Mouse (Mus musculus) liver, adult (tissue): ENCODE measurements around the gene Unc5c.

Source experiments
- GATA4 ChIP-seq: IDR thresholded peaks from 2 replicates; pipeline ENCODE4 v1.6.1; 2014; ENCODE audit warnings: mild to moderate bottlenecking, low read length; ENCODE audit not compliant: insufficient replicate concordance

The Unc5c gene

DNA sequence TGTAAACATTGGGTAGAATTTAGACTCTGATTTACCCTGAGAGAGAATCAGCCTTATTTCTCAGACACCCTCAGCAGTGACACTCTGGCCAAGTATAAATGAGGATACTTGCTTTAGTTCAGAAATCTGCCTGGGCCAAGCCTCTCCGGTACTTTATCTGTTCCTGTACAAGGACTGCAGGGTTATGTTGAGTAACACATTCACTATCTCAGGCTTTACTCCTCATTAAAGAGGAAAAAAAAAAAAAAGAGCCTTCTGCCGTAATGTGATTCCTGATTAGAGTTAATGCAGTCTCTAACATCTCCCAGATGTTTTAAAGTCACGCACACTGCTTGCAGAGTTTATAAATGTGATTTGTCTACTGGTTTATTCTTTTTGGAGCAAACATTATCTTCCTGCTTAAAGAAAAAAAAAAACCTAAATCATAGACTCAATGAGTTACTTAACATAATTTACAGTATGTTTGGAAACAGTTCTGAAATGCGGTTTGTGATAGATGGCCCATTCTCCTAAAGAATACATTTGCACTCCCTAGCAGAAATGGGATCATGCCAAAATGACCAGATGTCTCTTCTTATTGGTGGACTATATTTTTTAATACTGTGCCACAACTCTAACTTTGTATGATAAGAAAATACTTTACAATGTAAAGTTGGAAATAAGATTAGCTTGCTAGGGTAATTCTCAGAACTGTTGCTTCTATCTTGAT, 33.5 kb downstream of the Unc5c start:
- TF ChIP-seq GATA4, result no peak

DNA sequence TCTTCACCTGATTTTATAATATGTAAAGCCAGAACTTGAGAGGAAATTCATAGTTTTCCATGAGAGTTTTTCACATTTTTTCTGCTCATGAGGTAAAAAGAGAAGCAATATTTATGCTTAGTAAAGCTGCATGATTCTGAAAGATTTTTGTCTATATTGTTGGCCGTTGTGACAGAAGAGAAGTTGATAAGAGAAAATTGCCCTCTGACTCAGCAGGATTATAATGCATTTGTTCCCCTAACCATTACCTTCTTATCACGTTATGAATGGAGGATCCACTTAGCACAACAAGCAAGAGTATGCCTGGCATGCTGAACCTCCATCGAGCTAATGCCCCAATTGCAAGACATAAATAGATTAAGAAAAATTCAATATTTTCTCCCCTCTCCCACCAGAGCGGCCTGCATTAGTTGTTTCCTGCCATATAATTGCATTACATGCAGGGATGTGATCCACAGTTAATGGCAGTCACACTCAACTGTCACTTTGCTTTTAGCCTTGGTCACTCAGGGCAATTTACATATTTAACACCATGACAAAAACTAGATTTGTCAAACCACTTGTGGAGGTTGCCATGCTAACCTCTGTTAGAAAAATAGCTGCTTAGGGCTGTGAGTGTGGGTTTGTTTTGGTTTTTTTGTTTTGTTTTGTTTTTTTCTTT, 37.0 kb downstream of the Unc5c start:
- TF ChIP-seq GATA4, result no peak

DNA sequence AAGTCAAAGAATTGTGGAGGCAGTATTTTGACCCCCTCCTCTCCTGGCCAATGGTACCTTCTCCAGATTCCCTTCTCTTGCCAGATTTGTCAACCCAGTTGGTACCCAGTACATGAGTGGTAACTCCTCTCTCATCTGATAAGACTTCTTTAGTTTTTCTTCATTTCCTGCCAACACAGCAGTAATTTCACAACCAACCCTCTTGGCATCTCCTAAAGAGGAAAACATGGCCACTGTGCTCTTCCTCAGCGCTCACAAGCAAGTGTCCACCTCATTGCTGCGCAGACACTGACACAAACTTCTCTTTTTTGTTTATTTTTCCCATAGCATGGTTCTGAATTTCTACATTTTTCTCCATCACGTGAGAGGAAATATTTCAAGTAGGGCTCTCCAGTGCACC, 38.3 kb downstream of the Unc5c start:
- TF ChIP-seq GATA4, result no peak

DNA sequence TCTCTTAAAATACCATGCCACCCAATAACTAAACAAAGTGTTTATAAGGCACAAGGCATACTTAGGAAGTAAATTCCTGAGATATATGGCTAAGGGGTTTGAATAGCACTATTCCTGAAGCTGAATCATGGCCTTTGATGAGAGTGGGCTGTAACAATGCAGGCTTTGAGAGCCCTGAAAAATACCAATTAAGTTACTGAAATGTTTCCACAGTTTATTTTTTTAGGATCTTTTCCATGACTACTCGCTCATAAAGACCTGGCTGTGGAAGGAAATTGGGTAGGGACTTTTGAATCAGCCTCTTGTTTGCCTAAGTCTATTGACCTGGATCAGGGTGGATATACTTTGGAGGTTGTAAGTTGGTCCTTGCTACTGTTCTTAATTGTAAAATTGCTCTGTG, 44.8 kb downstream of the Unc5c start:
- no peak for TF ChIP-seq GATA4

DNA sequence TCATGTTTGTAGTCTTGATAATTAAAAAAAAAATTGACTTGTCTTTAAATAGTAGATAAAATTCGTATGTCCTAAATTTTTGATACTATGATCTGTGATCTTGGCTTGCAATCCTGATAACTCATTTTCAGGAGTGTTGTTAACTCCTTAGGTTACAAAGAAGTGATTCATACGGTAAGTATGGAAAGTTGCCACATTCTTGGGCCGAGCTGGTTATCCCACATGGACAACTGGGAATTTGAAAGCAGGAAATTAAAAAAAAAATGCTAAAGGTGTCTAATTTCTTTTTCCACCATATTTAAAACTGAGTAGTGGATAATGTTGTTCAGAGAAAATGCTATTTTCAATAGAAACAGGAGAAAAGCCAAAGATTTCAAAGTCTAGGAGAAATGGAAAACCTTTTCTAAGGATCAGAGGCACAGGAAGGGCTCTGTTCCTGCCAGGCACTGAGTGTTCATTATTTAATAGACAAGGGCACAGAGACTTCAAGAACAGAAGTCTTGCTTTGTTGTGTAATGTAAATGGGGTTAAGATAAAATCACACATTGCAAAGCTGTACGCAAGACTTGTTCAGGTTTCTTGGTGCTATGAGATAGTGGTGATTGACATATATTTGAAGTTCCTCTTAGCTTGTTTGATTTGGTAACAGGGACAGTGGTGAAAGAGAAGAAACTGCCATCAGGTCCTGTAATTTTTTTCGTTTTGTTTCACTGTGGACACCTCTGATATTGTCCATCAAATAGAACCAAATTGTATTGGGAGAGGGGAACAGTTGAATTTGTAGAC, 46.4 kb downstream of the Unc5c start:
- no peak for TF ChIP-seq GATA4

DNA sequence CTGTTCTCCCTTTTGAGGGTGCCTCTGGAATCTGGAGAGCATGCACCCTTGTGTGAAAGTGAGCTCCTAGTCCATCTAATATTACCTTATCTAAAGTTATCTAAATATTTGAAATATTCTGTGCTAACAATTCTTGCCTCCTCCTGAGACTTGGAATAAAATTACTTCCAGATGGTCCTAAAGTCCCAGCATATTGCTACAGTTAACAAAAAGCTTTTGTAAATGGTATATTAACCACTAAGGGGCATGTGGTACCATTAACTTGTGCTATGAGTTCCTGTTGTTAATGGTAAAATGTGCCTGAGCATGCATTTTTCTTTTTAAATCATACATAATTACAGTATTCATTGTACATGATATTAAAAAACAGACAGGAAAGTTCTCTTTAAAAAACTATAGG, 63.7 kb downstream of the Unc5c start:
- no peak for TF ChIP-seq GATA4

DNA sequence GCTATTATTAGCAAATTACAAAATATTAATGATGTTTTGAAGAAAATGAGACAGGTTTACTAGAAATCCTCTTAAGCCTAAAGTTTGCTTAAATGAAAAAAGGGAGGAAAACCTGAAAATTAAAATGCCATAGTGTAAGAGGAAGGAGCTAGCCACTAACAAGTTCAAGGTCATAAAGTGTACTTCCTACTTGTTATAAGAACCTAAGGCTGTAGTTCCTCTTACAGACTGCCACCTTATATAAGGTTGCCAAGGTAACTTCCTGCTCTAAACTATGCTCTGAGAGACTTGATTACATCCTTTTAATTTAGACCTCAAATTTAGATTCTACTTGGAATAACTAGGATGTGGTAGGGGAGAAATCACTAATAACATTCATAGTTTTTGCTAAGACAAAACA, 64.6 kb downstream of the Unc5c start:
- no peak for TF ChIP-seq GATA4

DNA sequence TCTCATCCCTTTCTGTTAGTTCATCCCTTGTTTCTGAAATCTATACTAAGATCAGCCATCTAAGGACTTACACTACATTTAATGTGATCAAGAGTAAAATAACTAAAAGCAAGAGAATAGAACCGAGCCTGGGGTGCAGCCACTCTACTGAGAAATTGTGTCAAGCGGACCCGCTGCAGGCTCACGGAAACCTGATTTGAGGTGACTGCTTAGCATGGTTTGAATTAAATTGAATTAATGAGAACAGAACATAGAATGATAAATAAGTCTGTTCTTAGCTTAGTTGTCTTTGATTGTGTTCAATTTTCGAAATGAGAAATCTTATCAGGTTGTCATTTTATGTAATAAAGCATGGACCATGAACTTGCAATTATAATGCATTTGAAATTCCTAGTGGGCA, 68.8 kb downstream of the Unc5c start:
- no peak for TF ChIP-seq GATA4

DNA sequence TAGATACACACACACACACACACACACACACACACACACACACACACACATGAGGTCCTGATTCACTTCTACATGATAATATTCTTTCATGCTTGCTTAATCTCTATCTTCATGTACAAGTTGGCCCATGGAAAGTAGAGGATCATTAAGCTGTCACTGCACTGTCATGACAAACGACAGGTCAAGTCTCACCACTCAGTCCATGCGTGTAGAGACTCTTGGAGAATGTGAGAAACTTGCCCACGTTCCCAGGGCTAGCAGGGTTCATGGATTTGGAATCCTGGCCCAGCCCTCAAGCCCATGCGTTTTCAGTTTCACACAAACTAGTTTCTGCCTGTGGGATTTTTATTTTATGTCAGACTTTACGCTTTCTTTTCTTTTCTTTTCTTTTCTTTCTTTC, 71.8 kb downstream of the Unc5c start:
- TF ChIP-seq GATA4, result no peak

DNA sequence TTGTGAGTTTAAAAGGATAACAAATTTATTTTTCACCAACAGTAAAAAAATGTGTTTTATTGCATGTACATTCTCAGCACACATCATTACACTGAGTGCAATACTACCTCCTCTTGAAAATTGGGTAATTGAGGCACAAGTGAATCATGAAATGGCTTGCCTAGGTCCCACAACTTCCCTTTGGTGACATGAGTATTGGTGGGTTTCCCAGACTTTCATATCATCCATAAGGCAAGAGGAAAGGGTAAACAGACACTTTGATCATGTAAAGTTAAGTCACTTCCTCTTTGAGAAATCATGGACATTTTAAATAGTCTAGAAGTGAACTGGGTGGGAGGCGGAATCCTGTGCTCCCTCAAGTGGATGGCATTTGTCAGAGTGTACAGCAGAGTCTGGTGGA, 73.1 kb downstream of the Unc5c start:
- TF ChIP-seq GATA4, result no peak

DNA sequence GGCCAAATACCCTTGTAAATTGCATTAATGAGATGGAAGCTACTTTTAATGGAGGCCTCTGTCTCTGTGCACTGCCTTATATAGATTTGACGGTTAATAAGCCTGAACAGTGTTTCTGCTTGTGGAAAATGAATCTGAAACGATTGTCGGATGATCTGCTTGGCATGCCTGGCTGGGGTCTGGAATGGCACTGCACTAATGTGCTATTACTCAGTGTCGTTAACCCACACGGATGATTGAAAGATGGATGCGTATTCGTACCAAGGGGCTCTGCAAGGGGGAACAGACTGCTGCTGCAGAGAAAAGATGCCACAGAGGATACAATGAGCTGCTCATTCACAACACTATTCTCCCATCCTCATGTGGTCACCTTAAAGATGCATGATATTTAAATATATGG, 75.7 kb downstream of the Unc5c start:
- TF ChIP-seq GATA4, result no peak

DNA sequence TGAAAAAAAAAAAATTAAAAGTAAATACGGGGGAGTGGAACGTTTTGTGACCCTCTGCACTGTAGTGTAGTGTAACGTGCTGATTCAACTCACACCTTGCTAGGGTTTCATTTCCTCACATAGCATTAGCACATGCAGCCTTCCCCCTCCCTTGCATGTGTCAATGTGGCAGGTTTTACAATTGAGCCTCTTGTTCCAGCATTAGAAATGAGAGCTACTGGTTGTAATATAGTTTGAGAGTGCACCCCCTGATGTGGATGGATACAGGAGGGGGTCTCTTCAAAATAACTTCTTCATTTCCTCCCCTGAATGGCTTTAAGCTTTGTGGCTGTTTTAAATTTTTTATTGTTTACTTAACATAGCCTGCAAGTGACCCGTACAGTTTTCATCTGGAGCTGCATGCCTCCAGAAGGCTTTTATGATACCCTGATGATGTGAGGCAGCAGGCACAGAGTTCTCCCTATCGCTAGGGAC, 82.4 kb downstream of the Unc5c start:
- TF ChIP-seq GATA4, result no peak

DNA sequence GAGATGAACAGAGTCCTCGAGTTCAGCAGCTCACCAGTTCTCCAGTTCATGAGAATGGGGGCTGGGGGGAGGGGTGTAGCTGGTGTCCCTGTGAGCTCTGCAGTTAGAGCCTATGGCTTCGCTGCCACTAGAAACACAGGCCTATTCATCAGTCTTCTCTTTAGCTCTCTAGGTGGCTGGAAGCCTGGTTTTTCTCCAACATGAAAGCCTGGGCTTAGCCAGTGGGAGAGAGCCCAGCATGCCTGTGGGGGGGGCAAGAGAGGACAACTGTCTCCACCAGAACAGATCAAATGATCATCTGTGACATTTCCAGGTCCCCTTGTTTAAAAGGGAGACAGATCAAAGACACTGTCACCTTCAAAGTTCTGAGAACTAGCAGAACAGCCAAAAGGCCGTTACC, 84.6 kb downstream of the Unc5c start:
- no peak for TF ChIP-seq GATA4

DNA sequence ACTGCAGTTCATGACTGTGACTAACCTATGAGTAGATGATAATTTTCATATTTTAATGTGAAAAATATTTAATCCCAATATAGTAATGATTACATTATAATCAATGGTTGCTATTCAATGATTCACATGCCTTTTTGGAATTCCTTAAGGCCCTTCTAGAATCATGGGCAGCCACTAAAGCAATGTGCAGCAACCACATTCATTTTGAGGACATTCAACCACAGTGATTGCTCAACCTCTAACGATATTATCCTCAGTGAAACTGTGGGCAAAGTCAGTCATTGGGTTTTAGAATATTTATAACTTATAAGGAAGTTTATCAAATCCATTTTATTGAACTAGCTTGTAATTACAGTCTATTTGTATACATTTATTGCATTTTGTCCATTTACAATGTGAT, 87.9 kb downstream of the Unc5c start:
- no peak for TF ChIP-seq GATA4

DNA sequence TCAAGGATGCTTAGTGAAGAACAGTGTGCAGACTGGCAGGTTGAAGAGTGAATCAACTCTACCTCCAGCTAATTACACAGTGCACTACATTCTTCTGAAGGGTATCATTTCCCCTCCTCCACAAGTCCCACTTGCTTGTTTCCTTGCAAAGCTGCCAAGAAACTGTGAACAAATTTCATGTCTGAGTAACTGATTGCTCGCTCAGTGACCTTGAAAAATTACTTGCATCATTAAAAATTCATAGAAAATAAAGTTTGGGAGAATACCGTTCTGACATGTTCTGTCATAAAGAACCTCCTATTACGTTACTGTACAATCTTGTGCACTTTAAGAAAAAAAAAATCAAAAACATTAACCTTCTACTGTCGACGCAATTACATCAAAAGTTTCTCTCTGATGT, 92.1 kb downstream of the Unc5c start:
- TF ChIP-seq GATA4, result no peak

DNA sequence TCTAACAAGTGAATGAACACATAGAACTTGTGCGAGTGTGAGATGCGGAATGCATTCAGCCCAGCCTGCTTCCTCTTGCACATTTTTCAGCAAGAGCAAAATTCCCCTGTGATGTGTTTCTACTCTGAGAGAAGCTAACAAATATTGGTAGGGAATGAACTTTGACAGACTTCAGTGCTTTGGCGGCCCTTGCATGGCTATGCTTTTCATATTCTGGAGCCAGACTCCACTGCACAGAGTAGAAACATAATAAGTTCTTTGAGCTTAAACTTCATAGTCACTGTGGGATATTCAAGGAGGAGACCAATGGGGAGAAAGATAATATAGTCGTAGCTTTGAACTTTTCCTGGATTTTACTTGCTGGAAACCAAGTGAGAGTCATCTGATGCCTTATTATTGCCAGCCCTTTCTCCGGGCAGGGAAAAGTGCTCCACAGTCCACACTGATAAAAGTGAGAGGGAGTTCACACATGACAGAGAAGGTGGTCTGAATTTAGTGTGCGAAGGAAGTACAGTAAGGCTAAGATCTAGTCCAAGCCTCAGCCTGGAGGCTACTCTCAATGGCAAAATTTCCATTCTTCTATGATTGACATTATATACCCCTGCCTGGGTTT, 110.2 kb downstream of the Unc5c start:
- no peak for TF ChIP-seq GATA4
